Mouse (Mus musculus) embryonic facial prominence, embryonic 13.5 days (tissue): Measurements from ENCODE around the gene Zbtb48. TPM values are rescaled to one million over a fixed set of nuclear protein-coding genes. Genes with fewer than 3 reads are reported as not detected.

Experiments
- ATAC-seq: fragments of 200-750 bp; cut with Nextera tagmentation; 2 replicates; pipeline ENCODE4 v1.8.0; 2017; ENCODE audit warnings: low read depth; ENCODE audit not compliant: insufficient number of reproducible peaks, insufficient read depth, low FRiP score, low TSS enrichment
- H3K27ac ChIP-seq: fragments of 300-500 bp; sonication (generic); 2 replicates; pipeline ENCODE4 v1.5.1; 2015; ENCODE audit warnings: moderate library complexity, mild to moderate bottlenecking, inconsistent platforms
- H3K27me3 ChIP-seq: fragments of 300-500 bp; sonication (generic); 2 replicates; pipeline ENCODE4 v1.6.1; 2015; ENCODE audit warnings: mild to moderate bottlenecking, inconsistent platforms
- H3K36me3 ChIP-seq: fragments of 300-500 bp; sonication (generic); 2 replicates; pipeline ENCODE4 v1.6.1; 2015; ENCODE audit warnings: mild to moderate bottlenecking, inconsistent platforms
- H3K4me1 ChIP-seq: fragments of 300-500 bp; sonication (generic); 2 replicates; pipeline ENCODE4 v1.6.1; 2015; ENCODE audit warnings: inconsistent platforms
- H3K4me2 ChIP-seq: fragments of 300-500 bp; sonication (generic); 2 replicates; pipeline ENCODE4 v1.6.1; 2015; ENCODE audit warnings: moderate library complexity, mild to moderate bottlenecking, inconsistent platforms
- H3K4me3 ChIP-seq: fragments of 300-500 bp; sonication (generic); 2 replicates; pipeline ENCODE4 v1.5.1; 2015; ENCODE audit warnings: mild to moderate bottlenecking, inconsistent platforms
- H3K9ac ChIP-seq: fragments of 300-500 bp; sonication (generic); 2 replicates; pipeline ENCODE4 v1.6.1; 2015; ENCODE audit warnings: mild to moderate bottlenecking, inconsistent platforms
- H3K9me3 ChIP-seq: fragments of 300-500 bp; sonication (generic); 2 replicates; pipeline ENCODE4 v1.6.1; 2016; ENCODE audit warnings: inconsistent platforms
- WGBS: fragments of 180-500 bp; shearing (Covaris S2); methylation state at CpG from one replicate; pipeline ENCODE4 v1.1.7; 2015; ENCODE audit warnings: mixed read lengths; 5-methylcytosine and 5-hydroxymethylcytosine counted together
- polyA plus RNA-seq: library from polyadenylated mRNA; unstranded; fragments of >200 nt; fragmentation: Nextera tagmentation; extraction: Ambion mirVana; gene quantifications from 2 replicates; pipeline ENCODE4 v1.2.1, GENCODE M21; 2015

Gene Zbtb48
- polyA plus RNA-seq, 1 experiment from 2014 or later: 17.5 TPM

DNA sequence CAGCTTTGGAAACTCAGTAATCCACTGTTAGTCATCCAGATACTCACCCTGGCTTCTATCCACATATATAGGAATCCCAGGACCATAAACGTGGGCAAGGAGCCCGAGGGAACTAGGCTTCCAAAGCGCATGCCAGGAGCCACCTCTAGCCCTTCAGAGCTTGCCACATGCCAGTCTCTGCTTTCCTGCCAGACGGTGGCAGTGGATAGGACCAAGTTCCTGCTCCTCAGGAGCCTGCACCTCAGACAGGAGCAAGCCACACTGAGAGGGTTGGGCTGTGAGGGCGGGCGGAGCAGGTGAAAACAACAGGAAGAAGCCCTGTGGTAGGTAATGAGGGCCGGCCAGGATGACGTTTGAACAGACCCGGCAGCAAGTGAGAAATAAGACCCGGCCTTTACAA, 41.6 kb downstream of the Zbtb48 start:
- H3K9ac ChIP-seq: no peak overlapping the region
- no peak overlapping the region for H3K4me2 ChIP-seq
- peaks cover 55% of the 10 kb centered on the region for H3K36me3 ChIP-seq
- no peak for ATAC-seq
- no peak overlapping the region for H3K4me3 ChIP-seq
- peaks cover 58% of the 10 kb centered on the region for H3K4me1 ChIP-seq
- H3K27ac ChIP-seq: no peak overlapping the region
- no peaks in the 10 kb centered on the region for H3K27me3 ChIP-seq
- 40% methylated on average over 10 of the region's 10 CpGs for WGBS
- no peaks in the 10 kb centered on the region for H3K9me3 ChIP-seq

DNA sequence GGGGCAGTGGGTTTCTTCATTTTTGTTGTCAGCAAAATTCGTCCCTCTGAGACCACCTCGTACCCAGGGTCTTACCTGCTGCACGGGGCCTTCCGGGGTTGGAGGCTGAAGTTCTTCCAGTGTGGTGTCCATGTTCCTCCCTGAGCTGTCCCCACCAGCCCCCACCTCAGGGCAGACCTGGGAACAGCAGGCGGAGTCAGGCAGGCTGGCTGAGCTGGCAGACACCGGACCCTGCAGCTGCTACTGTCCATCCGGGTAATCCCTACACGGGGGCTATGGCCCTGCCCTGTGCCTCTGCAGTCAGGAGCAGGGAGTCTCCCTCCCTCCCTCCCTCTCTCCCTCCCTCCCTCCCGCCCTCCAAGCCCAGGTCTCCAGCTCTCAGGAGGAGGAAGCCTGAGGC, 43.9 kb downstream of the Zbtb48 start:
- 0 out of 2 replicates have a peak overlapping the region, but pooled peaks have one; percentile 2 for H3K27ac ChIP-seq
- peaks cover 60% of the 10 kb centered on the region for H3K36me3 ChIP-seq
- H3K9me3 ChIP-seq: no peaks in the 10 kb centered on the region
- peaks cover 45% of the 10 kb centered on the region for H3K4me1 ChIP-seq
- H3K4me3 ChIP-seq: no peak overlapping the region
- 31% methylated on average over 8 of the region's 9 CpGs for WGBS
- H3K27me3 ChIP-seq: no peaks in the 10 kb centered on the region
- no peak overlapping the region for H3K9ac ChIP-seq
- no peak overlapping the region for H3K4me2 ChIP-seq
- ATAC-seq: no peak

DNA sequence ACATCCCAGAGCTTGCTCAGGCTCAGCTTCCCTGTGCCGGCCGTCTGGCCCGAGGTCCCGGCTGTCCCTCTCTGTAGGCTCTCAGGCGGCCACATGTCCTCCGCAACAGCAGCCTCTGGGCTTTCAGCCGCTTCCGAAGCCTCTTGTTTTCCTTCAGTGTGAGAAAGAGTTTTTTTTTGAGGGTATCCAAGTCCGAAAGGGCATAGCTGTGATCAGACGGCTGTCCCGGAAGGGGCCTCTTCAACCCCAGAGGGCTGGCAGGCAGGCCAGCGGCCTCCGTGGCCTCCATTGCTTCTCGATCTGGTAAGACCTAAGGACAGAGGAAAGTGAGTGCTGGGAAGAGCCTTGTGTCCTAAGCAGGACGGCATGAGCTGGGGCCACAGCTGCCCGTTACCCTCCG, 44.4 kb downstream of the Zbtb48 start:
- Histone ChIP-seq H3K4me3 (no peak overlapping the region), H3K27me3 (no peaks in the 10 kb centered on the region), H3K36me3 (peaks cover 64% of the 10 kb centered on the region), H3K27ac (0 out of 2 replicates have a peak overlapping the region, but pooled peaks have one; percentile 2), H3K4me1 (peaks cover 42% of the 10 kb centered on the region), H3K4me2 (no peak overlapping the region), H3K9me3 (no peaks in the 10 kb centered on the region), H3K9ac (no peak overlapping the region)
- 47% methylated on average over 17 of the region's 17 CpGs for WGBS
- ATAC-seq: no peak

DNA sequence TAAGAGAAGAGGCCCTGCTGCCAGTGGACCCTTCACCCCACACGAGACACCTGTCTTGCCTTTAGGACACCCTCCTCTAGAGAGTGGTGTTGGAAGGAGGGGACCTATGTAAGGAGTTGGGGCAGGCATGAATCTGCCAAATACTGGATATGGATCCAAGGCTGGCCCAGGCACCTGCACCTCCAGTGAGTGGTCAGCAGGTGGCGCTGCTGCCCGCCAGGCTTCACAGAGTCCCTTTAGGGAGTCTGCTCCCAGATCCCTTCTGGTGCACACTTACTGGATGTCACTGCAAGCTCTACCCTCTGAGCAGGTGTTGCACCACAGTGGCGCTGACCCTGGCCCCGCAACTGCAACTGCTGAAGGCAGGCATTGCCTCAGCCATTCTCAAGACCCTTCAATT, 46.1 kb downstream of the Zbtb48 start:
- H3K27me3 ChIP-seq: no peaks in the 10 kb centered on the region
- H3K9me3 ChIP-seq: no peaks in the 10 kb centered on the region
- no peak overlapping the region for H3K4me2 ChIP-seq
- no peak overlapping the region for H3K27ac ChIP-seq
- peaks cover 76% of the 10 kb centered on the region for H3K36me3 ChIP-seq
- H3K4me3 ChIP-seq: no peak overlapping the region
- peak; percentile 4; the same call in 1 of the 2 replicates for ATAC-seq
- H3K9ac ChIP-seq: no peak overlapping the region
- peaks cover 25% of the 10 kb centered on the region for H3K4me1 ChIP-seq
- WGBS: 14% methylated on average over 5 of the region's 5 CpGs

DNA sequence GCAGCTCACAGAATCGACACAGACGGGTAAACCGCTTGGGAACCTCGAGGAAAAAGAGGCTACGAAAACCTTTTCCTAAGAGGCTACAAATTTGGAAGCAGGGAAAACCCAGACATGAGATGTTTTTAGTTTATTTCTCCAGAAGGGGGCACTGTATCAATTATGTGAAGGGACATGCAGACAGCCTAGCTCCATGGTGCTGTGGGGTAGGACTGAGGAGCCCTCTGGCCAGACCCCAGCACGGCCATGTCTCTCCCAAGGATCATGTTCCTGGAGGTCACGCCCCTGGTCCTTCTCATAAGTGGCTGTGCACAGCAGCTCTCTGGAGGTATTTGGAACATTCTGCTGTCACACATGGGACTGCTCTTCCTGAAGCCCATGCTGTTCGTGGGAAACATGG, 46.8 kb downstream of the Zbtb48 start:
- ATAC-seq: no peak
- Histone ChIP-seq H3K27ac (no peak overlapping the region), H3K4me1 (peaks cover 18% of the 10 kb centered on the region), H3K4me3 (no peak overlapping the region), H3K9ac (no peak overlapping the region), H3K27me3 (no peaks in the 10 kb centered on the region), H3K4me2 (no peak overlapping the region), H3K36me3 (peaks cover 75% of the 10 kb centered on the region), H3K9me3 (no peaks in the 10 kb centered on the region)
- 74% methylated on average over 8 of the region's 8 CpGs for WGBS

DNA sequence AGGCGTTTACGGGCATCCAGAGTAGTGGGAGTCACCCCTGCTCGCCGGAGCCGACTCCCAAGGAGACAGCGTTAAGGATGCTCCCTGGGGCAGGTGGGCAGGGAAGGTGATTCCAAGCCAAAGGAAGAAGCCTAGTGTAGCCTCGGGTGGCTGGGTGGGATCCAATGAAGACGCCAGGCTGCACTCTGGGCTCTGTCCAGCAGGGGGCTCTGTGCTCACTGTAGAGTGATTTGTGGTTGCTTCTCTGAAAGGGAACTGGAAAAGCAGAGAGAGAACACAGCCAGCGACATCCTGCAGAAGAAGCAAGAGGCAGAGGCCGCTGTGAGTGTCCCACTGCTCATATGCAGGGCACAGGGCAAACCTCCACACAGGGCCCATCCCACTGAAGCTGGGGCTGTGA, 49.7 kb downstream of the Zbtb48 start:
- Histone ChIP-seq H3K27ac (0 out of 2 replicates have a peak overlapping the region, but pooled peaks have one; percentile 22), H3K27me3 (no peaks in the 10 kb centered on the region), H3K9me3 (no peaks in the 10 kb centered on the region), H3K4me2 (no peak overlapping the region), H3K9ac (0 out of 2 replicates have a peak overlapping the region, but pooled peaks have one; percentile 6), H3K4me1 (peaks cover 3% of the 10 kb centered on the region; the same call in 1 of the 2 replicates), H3K36me3 (peaks cover 79% of the 10 kb centered on the region), H3K4me3 (no peak overlapping the region)
- no peak for ATAC-seq
- WGBS: 44% methylated on average over 10 of the region's 10 CpGs

DNA sequence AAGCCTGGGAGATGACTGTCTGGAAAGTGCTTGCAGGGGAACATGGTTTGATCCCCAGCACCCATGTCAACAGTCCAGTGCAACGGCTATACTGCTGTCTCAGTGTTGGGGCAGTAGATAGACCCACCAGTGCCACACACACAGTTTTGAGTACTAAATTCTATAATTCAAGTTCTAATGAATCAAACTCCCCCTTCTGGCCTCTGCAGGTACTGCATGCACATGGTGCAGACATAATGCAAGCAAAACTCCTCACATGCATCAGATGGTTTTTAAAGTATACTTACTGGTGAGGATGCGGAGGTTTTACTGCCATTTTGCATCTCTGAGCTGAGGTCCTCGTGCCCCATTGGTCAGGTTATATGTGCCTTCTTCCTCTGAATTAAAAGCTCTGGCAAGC, 52.0 kb downstream of the Zbtb48 start:
- no peaks in the 10 kb centered on the region for H3K9me3 ChIP-seq
- H3K4me1 ChIP-seq: no peaks in the 10 kb centered on the region
- H3K36me3 ChIP-seq: peaks cover 78% of the 10 kb centered on the region
- 91% methylated on average over 3 of the region's 3 CpGs for WGBS
- no peak overlapping the region for H3K9ac ChIP-seq
- no peak overlapping the region for H3K4me3 ChIP-seq
- no peak for ATAC-seq
- H3K4me2 ChIP-seq: no peak overlapping the region
- H3K27ac ChIP-seq: no peak overlapping the region
- no peaks in the 10 kb centered on the region for H3K27me3 ChIP-seq

DNA sequence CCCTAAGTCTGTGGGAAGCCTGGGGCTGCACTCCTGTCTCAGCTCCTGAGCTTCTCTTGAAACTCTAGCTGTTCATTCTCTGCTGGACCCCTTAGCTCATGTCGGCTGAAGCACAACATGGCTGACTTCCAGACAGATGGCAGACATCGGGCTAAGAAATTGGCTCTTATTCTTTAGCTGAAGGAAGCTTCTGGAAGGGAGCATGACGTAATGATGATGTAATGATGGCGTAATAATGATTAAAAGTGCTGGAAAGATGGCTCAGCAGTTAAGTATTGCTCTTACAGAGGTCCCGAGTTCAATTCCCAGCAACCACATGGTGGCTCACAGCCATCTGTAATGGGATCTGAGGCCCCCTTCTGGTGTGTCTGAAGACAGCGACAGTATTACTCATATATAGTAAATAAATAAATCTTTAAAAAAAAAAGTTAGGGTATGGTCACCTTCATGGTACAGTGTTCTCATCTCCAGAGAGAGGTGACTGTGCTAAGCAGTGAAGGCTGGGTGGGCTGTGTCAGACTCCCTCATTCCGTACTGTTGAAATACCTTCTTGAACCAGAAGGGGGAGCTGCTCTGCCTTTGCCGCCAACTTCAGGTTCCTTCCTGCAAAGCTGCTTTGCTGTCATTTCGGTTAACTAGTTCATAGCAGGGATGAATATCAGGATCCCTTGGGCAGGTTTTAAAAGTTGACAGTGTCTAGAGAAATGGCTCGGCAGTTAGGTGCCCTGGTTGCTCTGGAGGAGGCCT, 55.1 kb downstream of the Zbtb48 start:
- ATAC-seq: no peak
- H3K36me3 ChIP-seq: peaks cover 80% of the 10 kb centered on the region
- H3K27ac ChIP-seq: no peak overlapping the region
- no peak overlapping the region for H3K9ac ChIP-seq
- WGBS: 67% methylated on average over 10 of the region's 10 CpGs
- no peaks in the 10 kb centered on the region for H3K9me3 ChIP-seq
- H3K4me3 ChIP-seq: no peak overlapping the region
- H3K27me3 ChIP-seq: no peaks in the 10 kb centered on the region
- no peak overlapping the region for H3K4me2 ChIP-seq
- H3K4me1 ChIP-seq: no peaks in the 10 kb centered on the region

Other genes with a start within 250 kb of the Zbtb48 start
- 96.2 and 106 TPM in 2 replicates for gene Camta1, start 165.8 kb downstream of the Zbtb48 start, polyA plus RNA-seq
- 63.0 and 71.4 TPM in 2 replicates for gene Dnajc11, start 94.0 kb downstream of the Zbtb48 start, polyA plus RNA-seq
- 56.3 and 61.2 TPM in 2 replicates for gene Thap3, start 38.7 kb downstream of the Zbtb48 start, polyA plus RNA-seq
- 38.0 and 38.1 TPM in 2 replicates for gene Phf13, start 31.4 kb downstream of the Zbtb48 start, polyA plus RNA-seq
- gene Klhl21, start 18.9 kb downstream of the Zbtb48 start, polyA plus RNA-seq: 10.1 TPM in 2 replicates
- 0.55 and 0.59 TPM in 2 replicates for gene Tas1r1, start 10.9 kb upstream of the Zbtb48 start, polyA plus RNA-seq
- 34.4 and 34.8 TPM in 2 replicates for gene Nol9, start 11.7 kb upstream of the Zbtb48 start, polyA plus RNA-seq
- 19.5 and 22.2 TPM in 2 replicates for gene Plekhg5, start 44.8 kb upstream of the Zbtb48 start, polyA plus RNA-seq
- 1.1 and 1.5 TPM in 2 replicates for gene Tnfrsf25, start 88.3 kb upstream of the Zbtb48 start, polyA plus RNA-seq
- gene Espn, start 124.7 kb upstream of the Zbtb48 start, polyA plus RNA-seq: 3.4 and 5.9 TPM in 2 replicates
- gene Hes2, start 131.2 kb upstream of the Zbtb48 start, polyA plus RNA-seq: 0.10 TPM in 1 of 2 replicates, not detected in the other
- 48.5 and 54.1 TPM in 2 replicates for gene Acot7, start 150.5 kb upstream of the Zbtb48 start, polyA plus RNA-seq
- gene Gpr153, start 246.6 kb upstream of the Zbtb48 start, polyA plus RNA-seq: 11.1 TPM in 2 replicates